32 mouse cellular contexts compared by ENCODE assay signal in the genomic region with DNA sequence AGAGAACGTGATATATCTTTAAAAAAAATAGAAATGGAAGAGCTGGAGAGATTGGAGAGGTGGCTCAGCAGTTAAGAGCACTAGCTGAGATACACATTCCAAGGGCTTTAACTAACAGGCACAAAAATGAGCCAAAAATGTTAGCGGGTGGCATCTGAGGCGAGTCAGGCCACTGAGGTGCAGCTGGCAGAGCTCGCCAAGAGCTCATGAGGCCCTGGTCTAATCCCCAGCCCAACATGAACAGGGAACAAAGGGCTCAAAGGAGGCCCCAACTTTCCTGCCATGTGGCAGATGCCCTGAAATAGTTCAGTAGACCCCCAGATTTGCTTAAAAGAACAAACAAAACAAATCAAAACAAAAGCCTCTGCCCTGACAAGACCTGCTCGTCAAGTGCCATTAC. TPM values are rescaled to one million over a fixed set of nuclear protein-coding genes. Genes with fewer than 3 reads are reported as not detected.
DNase-seq lines count a peak whose midpoint lies in the region; ATAC-seq lines count a peak whose summit lies in the region.
"Had no signal": no experiment of that assay in that cellular context is flagged by ENCODE, and none has a peak within 500 bp of the region (broad histone marks: within the 10 kb centered on the region; RNA-seq: fewer than 3 reads in every experiment).

No protein-coding gene starts in this region.

- H3K36me3 ChIP-seq in forebrain, embryonic 10.5 days (replicated peaks) = no peaks in the 10 kb centered on the region
- no peaks in the 10 kb centered on the region for H3K36me3 ChIP-seq in forebrain, embryonic 11.5 days (ENCODE audit: control insufficient read depth, insufficient read depth, low read length)
- H3K36me3 ChIP-seq in hindbrain, embryonic 15.5 days = no peaks in the 10 kb centered on the region
- no peaks in the 10 kb centered on the region for H3K36me3 ChIP-seq in hindbrain, embryonic 13.5 days
- no peaks in the 10 kb centered on the region for H3K36me3 ChIP-seq in midbrain, embryonic 14.5 days (ENCODE audit: control insufficient read depth, insufficient read depth, low read length)
- no peaks in the 10 kb centered on the region for H3K36me3 ChIP-seq in midbrain, embryonic 16.5 days (ENCODE audit: control insufficient read depth, insufficient read depth, low read length)
- H3K36me3 ChIP-seq: G1E; neural tube, embryonic 13.5 days; stomach, embryonic 15.5 days had no signal

- H3K4me2 ChIP-seq in forebrain, embryonic 11.5 days (ENCODE audit: low read depth, low read length, severe bottlenecking) = no peak overlapping the region
- H3K4me2 ChIP-seq in hindbrain, embryonic 15.5 days = no peak overlapping the region
- H3K4me2 ChIP-seq in hindbrain, embryonic 13.5 days = no peak overlapping the region
- H3K4me2 ChIP-seq in midbrain, embryonic 14.5 days (ENCODE audit: low read length) = no peak overlapping the region
- H3K4me2 ChIP-seq in midbrain, embryonic 16.5 days (ENCODE audit: low read length) = no peak overlapping the region
- H3K4me2 ChIP-seq: neural tube, embryonic 13.5 days; stomach, embryonic 15.5 days had no signal

- WGBS in forebrain, embryonic 10.5 days = 56% methylated on average over 5 of the region's 5 CpGs
- 37% methylated on average over 5 of the region's 5 CpGs for whole genome bisulfite sequencing in forebrain, embryonic 11.5 days
- 66% methylated on average over 5 of the region's 5 CpGs for WGBS in hindbrain, embryonic 15.5 days
- 75% methylated on average over 5 of the region's 5 CpGs for WGBS in hindbrain, embryonic 13.5 days
- WGBS in midbrain, embryonic 14.5 days = 35% methylated on average over 5 of the region's 5 CpGs
- 31% methylated on average over 5 of the region's 5 CpGs for WGBS in midbrain, embryonic 16.5 days

- no peaks in the 10 kb centered on the region for H3K9me3 ChIP-seq in forebrain, embryonic 10.5 days
- no peaks in the 10 kb centered on the region for H3K9me3 ChIP-seq in forebrain, embryonic 11.5 days (ENCODE audit: control insufficient read depth, low read length)
- H3K9me3 ChIP-seq in hindbrain, embryonic 15.5 days = no peaks in the 10 kb centered on the region
- H3K9me3 ChIP-seq in hindbrain, embryonic 13.5 days = no peaks in the 10 kb centered on the region
- H3K9me3 ChIP-seq in midbrain, embryonic 14.5 days (ENCODE audit: control insufficient read depth, low read length) = no peaks in the 10 kb centered on the region
- H3K9me3 ChIP-seq in midbrain, embryonic 16.5 days (replicated peaks; ENCODE audit: control insufficient read depth, low read length, poor library complexity, severe bottlenecking) = no peaks in the 10 kb centered on the region
- H3K9me3 ChIP-seq: neural tube, embryonic 13.5 days; stomach, embryonic 15.5 days had no signal

- H3K27me3 ChIP-seq in forebrain, embryonic 10.5 days (ENCODE audit: poor library complexity, severe bottlenecking) = no peaks in the 10 kb centered on the region; the same call in 1 of the 2 replicates
- no peaks in the 10 kb centered on the region for H3K27me3 ChIP-seq in forebrain, embryonic 11.5 days (ENCODE audit: control insufficient read depth, insufficient read depth, low read length)
- no peaks in the 10 kb centered on the region for H3K27me3 ChIP-seq in hindbrain, embryonic 15.5 days
- H3K27me3 ChIP-seq in hindbrain, embryonic 13.5 days = no peaks in the 10 kb centered on the region
- H3K27me3 ChIP-seq in midbrain, embryonic 14.5 days (ENCODE audit: control insufficient read depth, insufficient read depth, low read length) = no peaks in the 10 kb centered on the region
- no peaks in the 10 kb centered on the region for H3K27me3 ChIP-seq in midbrain, embryonic 16.5 days (ENCODE audit: control insufficient read depth, insufficient read depth, low read depth, low read length)
- H3K27me3 ChIP-seq: neural tube, embryonic 13.5 days; stomach, embryonic 15.5 days had no signal

- H3K4me3 ChIP-seq in forebrain, embryonic 10.5 days = no peak overlapping the region
- H3K4me3 ChIP-seq in forebrain, embryonic 11.5 days (ENCODE audit: low read depth, low read length) = no peak overlapping the region
- H3K4me3 ChIP-seq in hindbrain, embryonic 15.5 days = no peak overlapping the region
- no peak overlapping the region for H3K4me3 ChIP-seq in hindbrain, embryonic 13.5 days
- H3K4me3 ChIP-seq in midbrain, embryonic 14.5 days (replicated peaks; ENCODE audit: low read depth, low read length) = no peak overlapping the region
- H3K4me3 ChIP-seq in midbrain, embryonic 16.5 days (ENCODE audit: low read depth, low read length) = no peak overlapping the region
- H3K4me3 ChIP-seq: erythroblast, embryonic 14.5 days; neural tube, embryonic 13.5 days; stomach, embryonic 15.5 days had no signal

- DNase-seq in forebrain, embryonic 10.5 days (ENCODE audit: extremely low spot score, low spot score) = no peak
- no peak for DNase-seq in forebrain, embryonic 11.5 days (ENCODE audit: low spot score)
- DNase-seq in midbrain, embryonic 14.5 days = peak; percentile 28
- no peak for DNase-seq in adipocyte (ENCODE audit: low spot score)
- DNase-seq: adrenal gland, postnatal 10 days; cerebellum, adult 11-12 months; cerebellum, adult 9-11 months; embryo, embryonic 11 days; gastrocnemius, postnatal 14 days; heart, postnatal 14 days; kidney, postnatal 25 days; liver; lung, adult 2 months; right cerebral cortex, postnatal 14 days; thymus, postnatal 14 days had no signal

- peaks cover 54% of the 10 kb centered on the region for H3K4me1 ChIP-seq in forebrain, embryonic 10.5 days
- peaks cover 10% of the 10 kb centered on the region; the same call in 1 of the 2 replicates for H3K4me1 ChIP-seq in forebrain, embryonic 11.5 days (replicated peaks; ENCODE audit: control insufficient read depth, insufficient read depth, low read length)
- 0 out of 2 replicates have a peak, but pooled peaks cover 3% of the 10 kb centered on the region for H3K4me1 ChIP-seq in hindbrain, embryonic 15.5 days (replicated peaks)
- H3K4me1 ChIP-seq in hindbrain, embryonic 13.5 days (replicated peaks) = peaks cover 13% of the 10 kb centered on the region; the same call in 1 of the 2 replicates
- peaks cover 18% of the 10 kb centered on the region; the same call in 1 of the 2 replicates for H3K4me1 ChIP-seq in midbrain, embryonic 14.5 days (ENCODE audit: control insufficient read depth, insufficient read depth, low read length)
- H3K4me1 ChIP-seq in midbrain, embryonic 16.5 days (ENCODE audit: control insufficient read depth, insufficient read depth, low read length) = peaks cover 4% of the 10 kb centered on the region
- H3K4me1 ChIP-seq: stomach, embryonic 15.5 days had no signal

- H3K9ac ChIP-seq in forebrain, embryonic 11.5 days (ENCODE audit: low read length) = no peak overlapping the region
- no peak overlapping the region for H3K9ac ChIP-seq in hindbrain, embryonic 15.5 days
- no peak overlapping the region for H3K9ac ChIP-seq in hindbrain, embryonic 13.5 days
- H3K9ac ChIP-seq in midbrain, embryonic 14.5 days (replicated peaks; ENCODE audit: low read length) = no peak overlapping the region
- no peak overlapping the region for H3K9ac ChIP-seq in midbrain, embryonic 16.5 days (ENCODE audit: low read depth, low read length)
- H3K9ac ChIP-seq: liver, embryonic 14.5 days; neural tube, embryonic 13.5 days; stomach, embryonic 15.5 days had no signal

- no peak for ATAC-seq in forebrain, embryonic 11.5 days (replicated peaks; ENCODE audit: low FRiP score)
- no peak for ATAC-seq in hindbrain, embryonic 15.5 days (ENCODE audit: low FRiP score, low read depth)
- ATAC-seq in hindbrain, embryonic 13.5 days (ENCODE audit: low FRiP score) = no peak
- no peak for ATAC-seq in midbrain, embryonic 14.5 days (ENCODE audit: low FRiP score, low TSS enrichment)
- no peak for ATAC-seq in midbrain, embryonic 16.5 days
- ATAC-seq: intestine, postnatal 0 days had no signal

- peak overlapping the region; percentile 65 for H3K27ac ChIP-seq in forebrain, embryonic 10.5 days
- H3K27ac ChIP-seq in forebrain, embryonic 11.5 days (ENCODE audit: low read depth, low read length) = no peak overlapping the region
- H3K27ac ChIP-seq in hindbrain, embryonic 15.5 days (replicated peaks) = 0 out of 2 replicates have a peak overlapping the region, but pooled peaks have one; percentile 7
- no peak overlapping the region for H3K27ac ChIP-seq in hindbrain, embryonic 13.5 days
- H3K27ac ChIP-seq in midbrain, embryonic 14.5 days (replicated peaks; ENCODE audit: low read depth, low read length) = no peak overlapping the region
- no peak overlapping the region for H3K27ac ChIP-seq in midbrain, embryonic 16.5 days (ENCODE audit: low read length)
- H3K27ac ChIP-seq: liver, embryonic 14.5 days; neural tube, embryonic 13.5 days; stomach, embryonic 15.5 days had no signal

RNA-seq across cellular contexts. Expression of gene Pnpla5, which starts 18.0 kb away (rescaled TPM):
- polyA plus RNA-seq in forebrain, embryonic 10.5 days (2016; fragmentation: Nextera tagmentation; extraction: Ambion mirVana) = not detected in 2 replicates
- not detected in 2 replicates for polyA plus RNA-seq in forebrain, embryonic 11.5 days (2014; fragmentation: Nextera tagmentation; extraction: Ambion mirVana)
- polyA plus RNA-seq in hindbrain, embryonic 15.5 days (2015; fragmentation: Nextera tagmentation; extraction: Ambion mirVana) = not detected in 2 replicates
- not detected in 2 replicates for polyA plus RNA-seq in hindbrain, embryonic 13.5 days (2015; fragmentation: Nextera tagmentation; extraction: Ambion mirVana)
- polyA plus RNA-seq in midbrain, embryonic 14.5 days (2014; fragmentation: Nextera tagmentation; extraction: Ambion mirVana) = not detected in 2 replicates
- polyA plus RNA-seq in midbrain, embryonic 16.5 days (2015; fragmentation: Nextera tagmentation; extraction: Ambion mirVana) = not detected in 2 replicates
- polyA plus RNA-seq: C2C12; embryonic facial prominence, embryonic 14.5 days; erythroblast, embryonic 14.5 days; G1E; heart, embryonic 14.5 days; hindbrain, embryonic 11.5 days; intestine, postnatal 0 days; kidney, embryonic 14.5 days; limb, embryonic 11.5 days; neural tube, embryonic 13.5 days; small intestine, adult 2 months; stomach, embryonic 15.5 days; urinary bladder, adult 2 months had no signal

RNA-seq across cellular contexts. Expression of gene Pnpla3, which starts 26.7 kb away (rescaled TPM):
- 1.5 and 1.8 TPM in 2 replicates for polyA plus RNA-seq in forebrain, embryonic 10.5 days (2016; fragmentation: Nextera tagmentation; extraction: Ambion mirVana)
- 1.6 and 2.0 TPM in 2 replicates for polyA plus RNA-seq in forebrain, embryonic 11.5 days (2014; fragmentation: Nextera tagmentation; extraction: Ambion mirVana)
- polyA plus RNA-seq in hindbrain, embryonic 15.5 days (2015; fragmentation: Nextera tagmentation; extraction: Ambion mirVana) = 5.0 and 6.6 TPM in 2 replicates
- polyA plus RNA-seq in hindbrain, embryonic 13.5 days (2015; fragmentation: Nextera tagmentation; extraction: Ambion mirVana) = 3.9 and 5.0 TPM in 2 replicates
- polyA plus RNA-seq in midbrain, embryonic 14.5 days (2014; fragmentation: Nextera tagmentation; extraction: Ambion mirVana) = 3.3 and 4.5 TPM in 2 replicates
- 7.0 and 7.1 TPM in 2 replicates for polyA plus RNA-seq in midbrain, embryonic 16.5 days (2015; fragmentation: Nextera tagmentation; extraction: Ambion mirVana)
- polyA plus RNA-seq: C2C12; erythroblast, embryonic 14.5 days; G1E; limb, embryonic 11.5 days had no signal

RNA-seq across cellular contexts. Expression of gene Sult4a1, which starts 35.4 kb away (rescaled TPM):
- 9.3 and 10.6 TPM in 2 replicates for polyA plus RNA-seq in forebrain, embryonic 10.5 days (2016; fragmentation: Nextera tagmentation; extraction: Ambion mirVana)
- polyA plus RNA-seq in forebrain, embryonic 11.5 days (2014; fragmentation: Nextera tagmentation; extraction: Ambion mirVana) = 9.7 and 11.8 TPM in 2 replicates
- 109 and 120 TPM in 2 replicates for polyA plus RNA-seq in hindbrain, embryonic 15.5 days (2015; fragmentation: Nextera tagmentation; extraction: Ambion mirVana)
- polyA plus RNA-seq in hindbrain, embryonic 13.5 days (2015; fragmentation: Nextera tagmentation; extraction: Ambion mirVana) = 73.2 and 73.7 TPM in 2 replicates
- 42.5 and 55.0 TPM in 2 replicates for polyA plus RNA-seq in midbrain, embryonic 14.5 days (2014; fragmentation: Nextera tagmentation; extraction: Ambion mirVana)
- 100.0 and 114 TPM in 2 replicates for polyA plus RNA-seq in midbrain, embryonic 16.5 days (2015; fragmentation: Nextera tagmentation; extraction: Ambion mirVana)
- polyA plus RNA-seq: C2C12; erythroblast, embryonic 14.5 days; G1E had no signal

RNA-seq across cellular contexts. Expression of gene Samm50, which starts 51.1 kb away (rescaled TPM):
- polyA plus RNA-seq in forebrain, embryonic 10.5 days (2016; fragmentation: Nextera tagmentation; extraction: Ambion mirVana) = 112 and 113 TPM in 2 replicates
- 78.8 and 83.0 TPM in 2 replicates for polyA plus RNA-seq in forebrain, embryonic 11.5 days (2014; fragmentation: Nextera tagmentation; extraction: Ambion mirVana)
- 85.9 and 88.6 TPM in 2 replicates for polyA plus RNA-seq in hindbrain, embryonic 15.5 days (2015; fragmentation: Nextera tagmentation; extraction: Ambion mirVana)
- 77.1 and 77.2 TPM in 2 replicates for polyA plus RNA-seq in hindbrain, embryonic 13.5 days (2015; fragmentation: Nextera tagmentation; extraction: Ambion mirVana)
- 54.2 and 70.8 TPM in 2 replicates for polyA plus RNA-seq in midbrain, embryonic 14.5 days (2014; fragmentation: Nextera tagmentation; extraction: Ambion mirVana)
- polyA plus RNA-seq in midbrain, embryonic 16.5 days (2015; fragmentation: Nextera tagmentation; extraction: Ambion mirVana) = 90.6 and 93.8 TPM in 2 replicates

Comparison
In these comparisons a context has a peak if more than half of its experiments do, and no peak if none do; other contexts are left out.
1. H3K27ac ChIP-seq: peak in forebrain, embryonic 10.5 days (single experiment) and hindbrain, embryonic 15.5 days (single experiment); none in forebrain, embryonic 11.5 days (single experiment), hindbrain, embryonic 13.5 days (single experiment), midbrain, embryonic 14.5 days (single experiment) and midbrain, embryonic 16.5 days (single experiment).